Mouse (Mus musculus) liver, adult (tissue): Measurements from ENCODE around the gene Gm7735.
"Not testable (repeated sequence)": the region's sequence is repeated elsewhere in the genome, so short reads cannot be mapped to it uniquely, and the experiment has no call there.

ENCODE experiments used
- GATA4 ChIP-seq: IDR thresholded peaks from 2 replicates; pipeline ENCODE4 v1.6.1; 2014; ENCODE audit warnings: mild to moderate bottlenecking, low read length; ENCODE audit not compliant: insufficient replicate concordance

Gm7735 gene

GRCm38 (mm10) chr16:89169190-89169589 lies at the start of gene Gm7735:
Gm7735 (plus strand) TSS chr16:89169490.
- not testable (repeated sequence) for TF ChIP-seq GATA4

DNA sequence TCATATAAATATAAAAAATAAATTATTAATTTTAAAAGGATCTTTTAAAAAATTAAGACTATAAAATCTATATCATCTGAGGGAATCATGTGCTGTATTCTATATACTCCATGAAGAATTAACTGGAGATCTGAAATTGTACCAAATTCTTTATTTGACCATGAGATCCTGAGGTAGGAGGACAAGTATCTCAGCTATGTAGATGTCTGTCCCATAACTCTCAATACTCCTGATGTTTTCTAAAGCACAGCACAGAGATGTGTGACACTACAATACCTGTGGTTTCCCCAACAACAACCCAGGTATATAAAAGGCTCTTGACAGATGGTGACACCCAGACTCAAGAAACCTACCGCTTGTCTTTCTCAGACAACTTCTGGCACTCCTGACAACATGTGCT lies 28.7 kb upstream of the Gm7735 start, which contains the start of gene Gm6358:
Gm6358 (plus strand) TSS at position 301 of the 400 bp plus-strand sequence.
- no peak for TF ChIP-seq GATA4

DNA sequence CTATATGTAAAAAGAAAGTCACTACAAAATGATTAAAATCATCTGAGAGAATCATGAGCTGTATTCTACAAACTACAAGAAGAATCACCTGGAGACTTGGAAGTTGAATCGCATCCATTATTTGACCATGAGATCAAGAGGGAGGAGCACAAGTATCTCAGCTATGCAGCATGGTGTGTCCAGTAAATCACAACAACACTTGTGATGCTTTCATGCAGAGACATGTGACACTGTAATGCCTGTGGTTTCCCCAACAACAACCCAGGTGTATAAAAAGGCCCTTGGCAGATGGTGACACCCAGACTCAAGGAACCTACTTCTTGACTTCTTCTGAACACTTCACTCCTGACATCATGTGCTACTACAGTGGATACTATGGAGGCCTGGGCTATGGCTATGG lies 18.5 kb upstream of the Gm7735 start, which contains the start of gene Gm10061:
Gm10061 (plus strand) TSS at position 301 of the 400 bp plus-strand sequence.
- TF ChIP-seq GATA4, result no peak

DNA sequence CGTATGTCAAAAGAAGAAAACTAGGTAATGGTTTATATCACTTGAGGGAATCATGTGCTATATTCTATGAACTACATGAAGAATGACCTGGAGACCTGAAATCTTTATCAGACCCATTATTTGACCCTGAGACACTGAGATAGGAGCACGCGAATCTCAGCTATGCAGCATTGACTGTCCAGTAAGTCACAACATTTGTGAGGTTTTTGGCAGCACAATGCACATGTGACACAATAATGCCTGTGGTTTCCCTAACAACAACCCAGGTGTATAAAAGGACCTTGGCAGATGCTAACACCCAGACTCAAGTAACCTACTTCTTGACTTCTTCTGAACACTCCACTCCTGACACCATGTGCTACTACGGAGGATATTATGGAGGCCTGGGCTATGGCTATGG lies 11.6 kb upstream of the Gm7735 start, which contains the start of gene Gm9789:
Gm9789 (plus strand) TSS at position 301 of the 400 bp plus-strand sequence.
- TF ChIP-seq GATA4, result no peak

GRCm38 (mm10) chr16:89174435-89174834 lies 5.1 kb downstream of the Gm7735 start, which contains the start of gene 1110057P08Rik:
1110057P08Rik (plus strand) TSS chr16:89174735.
- TF ChIP-seq GATA4, result no peak

DNA sequence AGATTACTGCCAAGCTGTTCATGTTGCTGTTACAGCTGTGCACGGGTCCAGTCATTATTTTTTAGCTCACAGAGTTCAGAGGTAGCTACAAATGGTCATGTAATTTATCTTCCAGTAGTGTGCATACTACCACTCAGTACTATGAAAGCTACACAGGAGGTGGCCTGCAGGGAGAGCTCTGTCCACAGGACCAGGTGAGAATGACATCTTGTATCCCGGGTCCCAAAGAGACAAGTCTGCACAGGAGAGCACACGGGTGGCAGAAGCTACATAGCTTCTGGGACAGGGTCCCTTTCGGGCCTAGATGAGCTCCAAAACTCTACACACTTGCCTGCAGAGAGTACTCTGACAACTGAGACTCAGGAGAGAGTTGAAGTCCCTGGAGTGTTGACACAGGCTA lies 19.3 kb downstream of the Gm7735 start:
- no peak for TF ChIP-seq GATA4

DNA sequence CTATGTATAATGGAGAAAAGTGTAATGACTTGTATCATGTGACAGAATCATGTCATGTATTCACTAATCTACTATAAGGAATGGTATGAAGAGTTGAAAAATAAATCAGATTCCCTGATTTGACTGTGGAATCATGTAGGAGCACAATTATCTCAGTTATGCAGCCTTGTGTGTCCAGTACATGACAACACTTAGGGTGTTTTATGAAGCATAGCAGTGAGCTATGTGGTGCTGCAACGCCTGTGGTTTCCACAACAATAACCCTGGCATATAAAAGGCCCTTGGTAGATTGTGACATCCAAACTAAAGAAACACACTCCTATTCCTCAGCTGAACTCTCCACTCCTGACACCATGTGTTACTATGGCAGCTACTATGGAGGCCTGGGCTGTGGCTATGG lies 36.3 kb downstream of the Gm7735 start, which contains the start of gene Krtap20-2:
Krtap20-2 (plus strand) TSS at position 301 of the 400 bp plus-strand sequence.
- no peak for TF ChIP-seq GATA4
